Mouse (Mus musculus) kidney, embryonic 14.5 days (tissue): ENCODE measurements around the gene Chic2. TPM values are rescaled to one million over a fixed set of nuclear protein-coding genes. Genes with fewer than 3 reads are reported as not detected.

Experiments
- ATAC-seq: fragments of 200-750 bp; cut with Nextera tagmentation; 2 replicates; pipeline ENCODE4 v1.8.0; 2017; ENCODE audit warnings: moderate number of reproducible peaks, mild to moderate bottlenecking, moderate TSS enrichment, moderate library complexity; ENCODE audit not compliant: low FRiP score, low TSS enrichment
- H3K27ac ChIP-seq: fragments of 300-500 bp; sonication (generic); 2 replicates; pipeline ENCODE4 v1.5.1; 2014; ENCODE audit warnings: low read depth, mild to moderate bottlenecking, low read length, moderate library complexity, mixed read lengths
- H3K27me3 ChIP-seq: fragments of 300-500 bp; sonication (generic); 2 replicates; pipeline ENCODE4 v1.6.1; 2014; ENCODE audit warnings: mild to moderate bottlenecking, low read length; ENCODE audit not compliant: control insufficient read depth, insufficient read depth
- H3K36me3 ChIP-seq: fragments of 300-500 bp; sonication (generic); 2 replicates; pipeline ENCODE4 v1.6.1; 2014; ENCODE audit warnings: low read length, mixed read lengths; ENCODE audit not compliant: control insufficient read depth, insufficient read depth
- H3K4me1 ChIP-seq: fragments of 300-500 bp; sonication (generic); 2 replicates; pipeline ENCODE4 v1.6.1; 2014; ENCODE audit warnings: low read length, mixed read lengths; ENCODE audit not compliant: control insufficient read depth, insufficient read depth
- H3K4me2 ChIP-seq: fragments of 300-500 bp; sonication (generic); replicated peaks from 2 replicates; pipeline ENCODE4 v1.6.1; 2014; ENCODE audit warnings: low read depth, mild to moderate bottlenecking, low read length
- H3K4me3 ChIP-seq: fragments of 300-500 bp; sonication (generic); 2 replicates; pipeline ENCODE4 v1.5.1; 2014; ENCODE audit warnings: mild to moderate bottlenecking, low read length
- H3K9ac ChIP-seq: fragments of 300-500 bp; sonication (generic); 2 replicates; pipeline ENCODE4 v1.6.1; 2014; ENCODE audit warnings: low read depth, mild to moderate bottlenecking, low read length, moderate library complexity
- H3K9me3 ChIP-seq: fragments of 300-500 bp; sonication (generic); 2 replicates; pipeline ENCODE4 v1.6.1; 2016; ENCODE audit warnings: low read length; ENCODE audit not compliant: control insufficient read depth
- WGBS: fragments of 180-500 bp; shearing (Covaris S2); extraction: QIAGEN DNeasy Blood & Tissue Kit; methylation state at CpG from one replicate; pipeline ENCODE4 v1.1.7; 2014; 5-methylcytosine and 5-hydroxymethylcytosine counted together
- polyA plus RNA-seq: library from polyadenylated mRNA; unstranded; fragments of >200 nt; fragmentation: Nextera tagmentation; extraction: Ambion mirVana; gene quantifications from 2 replicates; pipeline ENCODE4 v1.2.1, GENCODE M21; 2014

The Chic2 gene
- polyA plus RNA-seq, 1 experiment from 2014 or later = 51.8 TPM

- no peaks in the 10 kb centered on the region for H3K27me3 ChIP-seq
- H3K9me3 ChIP-seq = no peaks in the 10 kb centered on the region
- no peak overlapping the region for H3K27ac ChIP-seq
- no peak overlapping the region for H3K4me3 ChIP-seq
- peaks cover 17% of the 10 kb centered on the region; the same call in 1 of the 2 replicates for H3K4me1 ChIP-seq
- no peak for ATAC-seq
- no peaks in the 10 kb centered on the region for H3K36me3 ChIP-seq
- 38% methylated on average over 7 of the region's 7 CpGs for WGBS
- H3K9ac ChIP-seq = no peak overlapping the region
- no peak overlapping the region for H3K4me2 ChIP-seq
These were observed 65.0 kb downstream of the Chic2 start for GRCm38 (mm10) chr5:74979586-74979985.

- H3K4me2 ChIP-seq = no peak overlapping the region
- no peaks in the 10 kb centered on the region for H3K9me3 ChIP-seq
- no peaks in the 10 kb centered on the region for H3K36me3 ChIP-seq
- H3K4me3 ChIP-seq = no peak overlapping the region
- H3K4me1 ChIP-seq = peaks cover 20% of the 10 kb centered on the region; the same call in 1 of the 2 replicates
- no peak overlapping the region for H3K9ac ChIP-seq
- no peaks in the 10 kb centered on the region for H3K27me3 ChIP-seq
- WGBS = 88% methylated on average over 7 of the region's 7 CpGs
- ATAC-seq = no peak
- peak overlapping the region; percentile 80; the same call in 1 of the 2 replicates for H3K27ac ChIP-seq
These were observed 69.1 kb downstream of the Chic2 start for GRCm38 (mm10) chr5:74975507-74975906.

GRCm38 (mm10) chr5:74974726-74975411 lies 69.7 kb downstream of the Chic2 start:
- Histone ChIP-seq H3K27me3 (no peaks in the 10 kb centered on the region), H3K27ac (peak overlapping the region; percentile 80), H3K9ac (no peak overlapping the region), H3K4me3 (no peak overlapping the region), H3K4me1 (peaks cover 16% of the 10 kb centered on the region; the same call in 1 of the 2 replicates), H3K4me2 (no peak overlapping the region), H3K9me3 (no peaks in the 10 kb centered on the region), H3K36me3 (no peaks in the 10 kb centered on the region)
- ATAC-seq = peak; percentile 51; the same call in 1 of the 2 replicates
- WGBS = 43% methylated on average over 12 of the region's 12 CpGs

DNA sequence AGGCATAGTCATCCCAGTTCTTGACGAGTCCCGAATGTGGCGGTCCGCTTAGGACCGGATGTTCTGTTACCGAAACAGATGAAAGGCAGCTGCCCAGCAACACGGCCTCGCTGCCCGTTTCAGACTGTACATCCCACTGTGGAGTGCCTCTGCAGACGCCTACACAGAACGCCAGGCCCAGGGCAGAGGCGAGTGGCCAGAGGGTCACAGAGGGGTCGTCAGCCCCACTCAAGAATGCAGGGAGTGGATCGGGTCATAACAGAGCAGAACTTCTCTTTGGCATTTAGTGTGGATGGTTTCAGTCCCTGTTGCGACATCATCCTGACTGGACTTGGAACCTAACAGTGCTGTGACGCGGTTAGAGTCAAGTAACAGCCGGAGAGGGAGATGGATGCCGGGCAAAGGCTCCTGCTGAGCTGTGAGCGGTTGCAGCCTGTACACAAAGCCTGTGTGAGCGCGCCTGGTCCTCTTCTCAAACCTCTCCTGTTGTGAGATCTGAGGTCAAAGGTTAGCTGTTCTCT lies 70.5 kb downstream of the Chic2 start:
- Histone ChIP-seq H3K4me1 (peaks cover 12% of the 10 kb centered on the region; the same call in 1 of the 2 replicates), H3K36me3 (no peaks in the 10 kb centered on the region), H3K4me2 (0 out of 2 replicates have a peak overlapping the region, but pooled peaks have one; percentile 6), H3K9ac (no peak overlapping the region), H3K4me3 (no peak overlapping the region), H3K27ac (peak overlapping the region; percentile 80), H3K27me3 (no peaks in the 10 kb centered on the region), H3K9me3 (no peaks in the 10 kb centered on the region)
- ATAC-seq = peak; percentile 64
- 47% methylated on average over 22 of the region's 22 CpGs for WGBS

DNA sequence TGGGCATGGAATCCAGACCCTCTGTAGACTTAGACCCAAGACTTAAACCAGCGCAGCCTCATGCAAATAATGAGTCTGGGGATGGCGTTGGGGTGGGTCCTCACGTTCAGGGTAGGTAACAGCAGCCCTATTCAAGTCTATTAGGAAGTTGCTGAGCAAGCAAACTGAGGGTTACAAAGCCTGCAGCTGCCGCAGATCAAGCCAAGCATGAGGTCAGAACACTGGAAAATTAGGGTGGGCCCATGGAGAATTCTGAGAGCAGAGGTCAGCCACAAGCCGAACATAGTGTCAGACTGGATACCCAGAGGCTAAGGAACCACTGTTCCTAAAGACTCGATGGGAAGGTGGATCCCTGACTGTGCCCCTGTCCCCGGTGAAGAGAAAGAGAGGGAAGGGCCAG lies 73.2 kb downstream of the Chic2 start:
- ATAC-seq = no peak
- H3K4me3 ChIP-seq = no peak overlapping the region
- H3K36me3 ChIP-seq = no peaks in the 10 kb centered on the region
- no peak overlapping the region for H3K4me2 ChIP-seq
- H3K4me1 ChIP-seq = peaks cover 12% of the 10 kb centered on the region; the same call in 1 of the 2 replicates
- no peaks in the 10 kb centered on the region for H3K9me3 ChIP-seq
- WGBS = 77% methylated on average over 7 of the region's 7 CpGs
- H3K9ac ChIP-seq = no peak overlapping the region
- H3K27ac ChIP-seq = no peak overlapping the region
- no peaks in the 10 kb centered on the region for H3K27me3 ChIP-seq

DNA sequence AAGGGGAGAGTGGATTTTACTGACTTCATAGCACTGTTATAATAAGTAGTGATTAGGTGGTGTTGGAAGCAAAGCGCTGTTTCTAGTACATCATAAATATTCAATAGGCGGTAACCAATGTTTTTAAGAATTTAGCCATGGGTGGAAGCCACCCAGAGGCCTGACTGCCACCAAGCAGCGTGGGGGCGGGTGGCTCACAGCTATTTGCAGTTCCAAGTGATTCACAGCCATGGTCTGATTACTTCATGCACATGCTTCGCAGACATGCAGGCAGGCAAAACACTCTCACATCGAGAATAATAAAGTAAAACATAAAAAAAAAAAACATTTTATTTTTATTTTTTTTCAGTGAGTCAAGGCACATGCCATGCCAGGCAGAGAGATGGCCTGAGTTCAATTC lies 75.2 kb downstream of the Chic2 start:
- ATAC-seq = no peak
- WGBS = 84% methylated on average over 6 of the region's 6 CpGs
- no peak overlapping the region for H3K4me3 ChIP-seq
- no peak overlapping the region for H3K27ac ChIP-seq
- no peaks in the 10 kb centered on the region for H3K36me3 ChIP-seq
- no peaks in the 10 kb centered on the region for H3K27me3 ChIP-seq
- H3K9me3 ChIP-seq = no peaks in the 10 kb centered on the region
- no peak overlapping the region for H3K9ac ChIP-seq
- H3K4me2 ChIP-seq = no peak overlapping the region
- H3K4me1 ChIP-seq = 0 out of 2 replicates have a peak, but pooled peaks cover 3% of the 10 kb centered on the region

DNA sequence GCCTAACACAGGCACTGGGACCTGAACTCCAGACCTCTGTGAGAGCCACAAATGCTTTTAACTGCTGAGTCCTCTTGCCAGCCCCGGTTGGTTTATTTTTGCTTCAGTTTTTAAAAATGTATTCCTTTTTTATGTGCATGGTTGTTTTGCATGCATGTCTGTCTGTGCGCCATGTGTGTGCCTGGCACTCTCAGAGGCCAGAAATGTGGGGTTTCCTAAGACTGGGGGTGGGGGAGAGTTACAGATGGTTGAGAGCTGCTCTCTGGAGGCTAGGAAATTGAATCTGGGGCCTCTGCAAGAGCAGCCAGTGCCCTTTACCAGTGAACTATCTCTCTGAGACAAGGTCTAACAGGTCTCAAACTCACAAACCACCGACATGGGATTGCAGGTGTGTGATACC lies 76.7 kb downstream of the Chic2 start:
- Histone ChIP-seq H3K4me3 (no peak overlapping the region), H3K27me3 (no peaks in the 10 kb centered on the region), H3K27ac (no peak overlapping the region), H3K36me3 (no peaks in the 10 kb centered on the region), H3K4me1 (no peaks in the 10 kb centered on the region), H3K9me3 (no peaks in the 10 kb centered on the region), H3K4me2 (no peak overlapping the region), H3K9ac (no peak overlapping the region)
- 84% methylated on average over 3 of the region's 3 CpGs for WGBS
- ATAC-seq = no peak

- WGBS = 81% methylated on average over 10 of the region's 10 CpGs
- no peak overlapping the region for H3K27ac ChIP-seq
- ATAC-seq = no peak
- no peak overlapping the region for H3K4me3 ChIP-seq
- H3K9ac ChIP-seq = no peak overlapping the region
- no peaks in the 10 kb centered on the region for H3K4me1 ChIP-seq
- H3K27me3 ChIP-seq = no peaks in the 10 kb centered on the region
- H3K9me3 ChIP-seq = no peaks in the 10 kb centered on the region
- H3K36me3 ChIP-seq = no peaks in the 10 kb centered on the region
- no peak overlapping the region for H3K4me2 ChIP-seq
These were observed 77.7 kb downstream of the Chic2 start for GRCm38 (mm10) chr5:74966891-74967290.

GRCm38 (mm10) chr5:74962771-74963170 lies 81.8 kb downstream of the Chic2 start:
- Histone ChIP-seq H3K9me3 (no peaks in the 10 kb centered on the region), H3K27ac (no peak overlapping the region), H3K4me3 (no peak overlapping the region), H3K4me2 (no peak overlapping the region), H3K9ac (no peak overlapping the region), H3K4me1 (no peaks in the 10 kb centered on the region), H3K36me3 (no peaks in the 10 kb centered on the region), H3K27me3 (no peaks in the 10 kb centered on the region; the same call in 1 of the 2 replicates)
- 65% methylated on average over 5 of the region's 5 CpGs for WGBS
- no peak for ATAC-seq
